Mouse (Mus musculus) midbrain, embryonic 11.5 days (tissue): ENCODE results near the gene Fam169a. TPM values are rescaled to one million over a fixed set of nuclear protein-coding genes. Genes with fewer than 3 reads are reported as not detected.
"Not testable (repeated sequence)": the region's sequence is repeated elsewhere in the genome, so short reads cannot be mapped to it uniquely, and the experiment has no call there.

Source experiments
- ATAC-seq: fragments of 200-750 bp; cut with Nextera tagmentation; 2 replicates; pipeline ENCODE4 v1.8.0; 2017; ENCODE audit warnings: moderate TSS enrichment, moderate library complexity; ENCODE audit not compliant: low FRiP score
- DNase-seq: peaks from one replicate; pipeline ENCODE4 v3.0.0; 2015; ENCODE audit warnings: low spot score; ENCODE audit errors: missing footprints
- H3K27ac ChIP-seq: fragments of 300-500 bp; sonication (generic); 2 replicates; pipeline ENCODE4 v1.5.1; 2014; ENCODE audit warnings: low read depth, low read length
- H3K27me3 ChIP-seq: fragments of 300-500 bp; sonication (generic); 2 replicates; pipeline ENCODE4 v1.6.1; 2014; ENCODE audit warnings: mild to moderate bottlenecking, low read length, moderate library complexity, mixed read lengths; ENCODE audit not compliant: control insufficient read depth, insufficient read depth
- H3K36me3 ChIP-seq: fragments of 300-500 bp; sonication (generic); 2 replicates; pipeline ENCODE4 v1.6.1; 2014; ENCODE audit warnings: mild to moderate bottlenecking, low read length, moderate library complexity, mixed read lengths; ENCODE audit not compliant: control insufficient read depth, insufficient read depth
- H3K4me1 ChIP-seq: fragments of 300-500 bp; sonication (generic); 2 replicates; pipeline ENCODE4 v1.6.1; 2014; ENCODE audit warnings: low read length; ENCODE audit not compliant: control insufficient read depth, insufficient read depth
- H3K4me2 ChIP-seq: fragments of 300-500 bp; sonication (generic); 2 replicates; pipeline ENCODE4 v1.6.1; 2014; ENCODE audit warnings: mild to moderate bottlenecking, moderate library complexity
- H3K4me3 ChIP-seq: fragments of 300-500 bp; sonication (generic); 2 replicates; pipeline ENCODE4 v1.5.1; 2014; ENCODE audit warnings: low read depth, low read length
- H3K9ac ChIP-seq: fragments of 300-500 bp; sonication (generic); 2 replicates; pipeline ENCODE4 v1.6.1; 2014; ENCODE audit warnings: low read length
- H3K9me3 ChIP-seq: fragments of 300-500 bp; sonication (generic); 2 replicates; pipeline ENCODE4 v1.6.1; 2016; ENCODE audit warnings: low read length; ENCODE audit not compliant: control insufficient read depth
- WGBS: fragments of 180-500 bp; shearing (Covaris S2); extraction: QIAGEN DNeasy Blood & Tissue Kit; methylation state at CpG from one replicate; pipeline ENCODE4 v1.1.7; 2014; 5-methylcytosine and 5-hydroxymethylcytosine counted together
- polyA plus RNA-seq: library from polyadenylated mRNA; unstranded; fragments of >200 nt; fragmentation: Nextera tagmentation; extraction: Ambion mirVana; gene quantifications from 2 replicates; pipeline ENCODE4 v1.2.1, GENCODE M21; 2014

Fam169a gene
- polyA plus RNA-seq, 1 experiment from 2014 or later, result 13.9 TPM

DNA sequence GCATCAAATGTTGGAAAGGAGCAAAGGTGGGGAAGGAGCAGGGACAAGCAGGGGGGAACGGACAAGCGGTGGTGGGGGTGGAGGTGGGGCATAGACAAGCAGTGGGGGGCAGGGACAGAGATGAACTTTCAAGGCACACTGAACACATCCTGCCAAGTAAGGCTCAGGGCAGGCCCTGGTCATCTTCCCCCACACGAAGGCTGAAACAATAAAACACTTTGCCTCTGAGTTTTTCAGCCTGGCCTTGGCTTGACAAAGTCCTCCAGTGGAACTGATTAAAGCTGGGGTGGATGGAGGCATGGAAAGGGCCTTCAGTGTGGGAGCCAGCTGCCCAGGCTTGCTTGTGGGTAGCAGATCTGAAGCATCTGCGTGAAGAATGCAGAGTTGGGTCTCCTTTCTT is 9.3 kb upstream of the Fam169a start:
- no peak overlapping the region for H3K9ac ChIP-seq
- H3K4me3 ChIP-seq, result no peak overlapping the region
- peak; percentile 62 for DNase-seq
- H3K27ac ChIP-seq, result no peak overlapping the region
- ATAC-seq, result no peak
- no peaks in the 10 kb centered on the region for H3K27me3 ChIP-seq
- no peaks in the 10 kb centered on the region for H3K36me3 ChIP-seq
- WGBS, result 63% methylated on average over 4 of the region's 4 CpGs
- no peaks in the 10 kb centered on the region for H3K4me1 ChIP-seq
- H3K4me2 ChIP-seq, result no peak overlapping the region
- no peaks in the 10 kb centered on the region for H3K9me3 ChIP-seq

DNA sequence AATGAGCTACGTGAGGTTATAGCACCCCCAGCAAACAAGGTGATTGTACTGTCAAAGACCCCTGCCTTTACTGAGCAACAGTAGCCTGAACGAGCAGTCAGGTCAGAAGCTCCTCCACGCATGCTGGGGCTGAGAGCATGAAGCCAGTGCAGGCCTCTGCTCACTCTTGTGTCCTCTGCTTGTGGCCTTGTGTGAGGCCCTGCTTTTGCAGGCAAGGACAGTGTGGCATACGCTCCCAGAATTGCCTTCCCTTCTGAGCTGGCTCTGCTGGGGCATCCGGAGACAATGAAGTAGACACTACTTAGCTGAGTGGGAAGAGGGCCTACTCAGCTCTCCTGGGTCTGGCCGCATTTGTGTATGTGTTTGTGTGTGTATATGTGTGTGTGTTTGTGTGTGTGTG is 7.3 kb upstream of the Fam169a start:
- H3K9me3 ChIP-seq, result no peaks in the 10 kb centered on the region
- H3K4me2 ChIP-seq, result no peak overlapping the region
- H3K27ac ChIP-seq, result no peak overlapping the region
- no peak overlapping the region for H3K4me3 ChIP-seq
- H3K27me3 ChIP-seq, result no peaks in the 10 kb centered on the region
- no peaks in the 10 kb centered on the region for H3K4me1 ChIP-seq
- H3K36me3 ChIP-seq, result no peaks in the 10 kb centered on the region
- WGBS, result 89% methylated on average over 6 of the region's 6 CpGs
- ATAC-seq (no peak), DNase-seq (peak; percentile 33)
- no peak overlapping the region for H3K9ac ChIP-seq

DNA sequence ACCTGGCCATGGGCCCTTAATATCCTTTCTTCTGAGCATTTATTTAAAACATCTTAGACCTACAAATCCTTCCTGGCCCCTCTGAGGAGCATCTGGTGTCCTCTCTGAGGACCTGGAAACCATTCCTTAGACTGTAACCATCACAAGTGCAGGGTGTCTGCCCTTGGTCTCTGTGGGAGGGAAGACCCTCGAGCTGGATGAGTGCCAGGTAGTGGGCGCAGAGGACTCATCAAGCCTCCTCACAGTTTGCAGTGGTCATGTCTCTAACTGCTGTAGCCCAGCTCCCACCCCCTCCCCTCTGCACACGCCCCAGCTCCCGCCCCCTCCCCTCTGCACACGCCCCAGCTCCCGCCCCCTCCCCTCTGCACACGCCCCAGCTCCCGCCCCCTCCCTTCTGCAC is 6.8 kb upstream of the Fam169a start:
- ATAC-seq, result no peak
- no peaks in the 10 kb centered on the region for H3K27me3 ChIP-seq
- H3K4me2 ChIP-seq, result no peak overlapping the region
- 75% methylated on average over 3 of the region's 8 CpGs for WGBS
- H3K9me3 ChIP-seq, result no peaks in the 10 kb centered on the region
- H3K36me3 ChIP-seq, result no peaks in the 10 kb centered on the region
- H3K4me3 ChIP-seq, result no peak overlapping the region
- no peak overlapping the region for H3K9ac ChIP-seq
- H3K27ac ChIP-seq, result no peak overlapping the region
- no peak for DNase-seq
- no peaks in the 10 kb centered on the region for H3K4me1 ChIP-seq

DNA sequence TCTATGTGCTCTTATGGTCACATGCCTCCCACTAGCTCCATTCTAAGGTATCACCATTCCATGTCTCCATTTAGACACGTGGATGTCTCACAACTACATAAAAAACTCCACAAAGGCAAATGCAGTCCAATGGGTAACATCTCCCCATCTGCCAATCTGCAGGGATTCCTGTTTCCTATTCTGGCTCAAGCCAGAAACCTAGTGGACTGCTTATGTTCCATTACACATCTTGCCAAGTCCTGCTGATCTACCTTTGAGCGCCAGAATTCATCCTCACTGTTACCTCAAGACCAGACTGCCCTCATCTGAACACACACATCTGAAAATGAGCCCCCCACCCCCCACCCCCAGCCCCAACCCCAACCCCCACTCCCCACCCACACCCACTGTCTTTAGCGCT is 4.9 kb upstream of the Fam169a start:
- ATAC-seq (no peak), DNase-seq (peak; percentile 35)
- Histone ChIP-seq H3K4me3 (no peak overlapping the region), H3K4me2 (no peak overlapping the region), H3K36me3 (no peaks in the 10 kb centered on the region), H3K4me1 (no peaks in the 10 kb centered on the region; the same call in 1 of the 2 replicates), H3K9ac (no peak overlapping the region), H3K27me3 (no peaks in the 10 kb centered on the region), H3K27ac (no peak overlapping the region), H3K9me3 (no peaks in the 10 kb centered on the region)
- 87% methylated on average over 3 of the region's 3 CpGs for WGBS

DNA sequence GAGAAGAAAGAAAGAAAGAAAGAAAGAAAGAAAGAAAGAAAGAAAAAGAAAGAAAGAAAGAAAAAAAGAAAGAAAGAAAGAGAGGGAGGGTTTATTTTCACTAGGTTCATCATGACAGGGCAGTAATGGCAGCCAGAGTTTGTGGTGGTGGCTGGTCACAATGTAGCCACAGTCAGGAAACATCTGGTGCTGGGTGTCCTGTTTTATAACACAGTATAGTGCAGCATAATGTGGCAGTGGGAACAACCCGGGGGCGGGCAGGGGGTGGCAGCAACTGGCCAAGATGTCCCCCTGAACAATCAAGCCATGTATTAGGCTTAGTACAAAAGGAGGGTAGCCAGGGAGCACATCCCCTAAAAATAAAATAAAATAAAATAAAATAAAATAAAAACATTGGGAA is 3.7 kb upstream of the Fam169a start:
- H3K4me2 ChIP-seq, result no peak overlapping the region
- no peaks in the 10 kb centered on the region for H3K27me3 ChIP-seq
- H3K4me3 ChIP-seq, result no peak overlapping the region
- no peaks in the 10 kb centered on the region for H3K9me3 ChIP-seq
- no peak overlapping the region for H3K27ac ChIP-seq
- H3K9ac ChIP-seq, result no peak overlapping the region
- H3K36me3 ChIP-seq, result no peaks in the 10 kb centered on the region
- 95% methylated on average over 2 of the region's 2 CpGs for WGBS
- ATAC-seq (no peak), DNase-seq (no peak)
- peaks cover 3% of the 10 kb centered on the region; the same call in 1 of the 2 replicates for H3K4me1 ChIP-seq

DNA sequence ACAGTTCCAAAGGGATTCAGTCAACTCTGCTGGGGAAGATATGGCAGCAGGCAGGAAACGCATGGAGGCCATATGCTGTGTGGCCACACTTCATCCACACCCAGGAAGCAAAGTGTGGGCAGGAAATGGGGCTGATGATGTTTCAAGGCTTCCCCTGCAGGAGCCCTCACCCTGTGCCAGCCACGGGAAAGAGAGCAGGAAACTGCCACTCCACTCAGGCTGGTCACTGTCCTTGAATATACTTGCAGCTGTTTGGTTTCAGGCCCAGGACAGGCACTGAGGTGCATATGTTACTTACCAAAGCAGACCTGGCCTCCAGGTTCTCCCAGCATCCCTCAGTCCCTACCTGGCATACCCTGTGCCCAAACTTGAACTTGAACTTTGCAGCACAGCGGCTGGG is 2.7 kb upstream of the Fam169a start:
- Histone ChIP-seq H3K4me1 (peaks cover 3% of the 10 kb centered on the region; the same call in 1 of the 2 replicates), H3K9ac (no peak overlapping the region), H3K27ac (no peak overlapping the region), H3K4me3 (no peak overlapping the region), H3K36me3 (no peaks in the 10 kb centered on the region), H3K9me3 (no peaks in the 10 kb centered on the region), H3K27me3 (no peaks in the 10 kb centered on the region; the same call in 1 of the 2 replicates), H3K4me2 (no peak overlapping the region)
- 68% methylated on average over 3 of the region's 3 CpGs for WGBS
- DNase-seq (peak; percentile 57), ATAC-seq (no peak)

DNA sequence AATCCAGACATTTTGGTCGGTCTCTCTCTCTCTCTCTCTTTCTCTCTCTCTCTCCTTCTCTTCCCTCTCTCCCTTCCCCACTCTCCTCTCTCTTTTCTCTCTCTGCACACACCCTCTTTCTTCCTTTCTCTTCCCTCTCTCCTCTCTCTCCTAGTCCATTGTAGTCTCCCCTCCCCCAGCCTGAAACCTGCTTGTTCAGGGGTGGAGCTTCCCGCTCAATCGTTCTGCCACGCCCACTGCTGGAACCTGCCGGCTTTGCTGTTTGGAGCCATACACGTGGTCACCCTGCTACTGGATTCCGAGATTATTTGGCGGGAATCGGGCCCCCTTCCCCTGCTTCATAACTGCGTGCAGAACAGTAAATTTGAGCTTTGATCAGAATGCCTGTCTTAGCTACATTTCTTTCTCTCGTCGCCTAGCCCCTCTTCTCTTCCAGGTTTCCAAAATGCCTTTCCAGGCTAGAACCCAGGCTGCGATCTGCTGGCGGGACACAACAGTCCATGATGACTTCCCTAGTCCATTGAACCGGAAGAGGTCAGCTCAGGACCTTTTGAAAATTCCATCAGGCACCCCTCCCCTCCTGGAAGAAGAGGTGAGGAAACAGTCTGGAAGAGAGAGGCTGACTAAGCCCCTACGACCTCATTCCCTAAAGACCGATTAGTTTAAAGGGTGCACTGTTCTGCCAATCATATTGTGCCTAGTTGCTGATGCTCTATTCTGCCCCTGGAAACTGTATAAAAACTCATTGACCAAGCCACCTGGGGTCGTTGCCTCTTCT is 2.1 kb upstream of the Fam169a start:
- not testable (repeated sequence) for H3K4me3 ChIP-seq, ATAC-seq, H3K27me3 ChIP-seq, H3K27ac ChIP-seq, H3K9ac ChIP-seq, H3K4me1 ChIP-seq, H3K9me3 ChIP-seq, H3K36me3 ChIP-seq, H3K4me2 ChIP-seq
- DNase-seq, result peak; percentile 83
- 44% methylated on average over 18 of the region's 18 CpGs for WGBS

DNA sequence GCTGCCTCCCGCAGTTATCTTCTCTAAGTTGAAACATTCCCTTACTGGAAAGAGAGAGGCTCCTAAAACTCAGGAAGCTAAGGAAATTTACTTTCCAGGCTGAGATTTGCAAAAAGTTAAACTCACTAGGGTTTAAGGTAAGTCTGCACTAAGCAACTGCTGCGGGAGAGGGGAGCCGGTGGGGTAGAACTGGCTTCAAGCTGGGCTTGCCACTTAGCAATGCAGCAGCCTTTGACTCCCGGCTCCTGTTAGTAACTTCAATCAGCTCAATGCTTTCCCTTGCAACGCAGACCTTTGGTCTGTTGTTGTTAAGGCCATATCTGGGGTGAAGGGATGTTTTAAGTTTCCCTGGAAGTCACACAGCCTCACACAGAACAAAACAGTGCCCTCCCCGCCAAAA is 605 bp downstream of the Fam169a start:
- peak overlapping the region; percentile 12; the same call in 1 of the 2 replicates for H3K4me2 ChIP-seq
- no peaks in the 10 kb centered on the region for H3K36me3 ChIP-seq
- WGBS, result 3% methylated on average over 6 of the region's 6 CpGs
- no peak overlapping the region for H3K9ac ChIP-seq
- ATAC-seq (no peak), DNase-seq (peak; percentile 89)
- no peaks in the 10 kb centered on the region; the same call in 1 of the 2 replicates for H3K27me3 ChIP-seq
- no peak overlapping the region for H3K4me3 ChIP-seq
- peaks cover 4% of the 10 kb centered on the region for H3K4me1 ChIP-seq
- no peaks in the 10 kb centered on the region for H3K9me3 ChIP-seq
- no peak overlapping the region for H3K27ac ChIP-seq

DNA sequence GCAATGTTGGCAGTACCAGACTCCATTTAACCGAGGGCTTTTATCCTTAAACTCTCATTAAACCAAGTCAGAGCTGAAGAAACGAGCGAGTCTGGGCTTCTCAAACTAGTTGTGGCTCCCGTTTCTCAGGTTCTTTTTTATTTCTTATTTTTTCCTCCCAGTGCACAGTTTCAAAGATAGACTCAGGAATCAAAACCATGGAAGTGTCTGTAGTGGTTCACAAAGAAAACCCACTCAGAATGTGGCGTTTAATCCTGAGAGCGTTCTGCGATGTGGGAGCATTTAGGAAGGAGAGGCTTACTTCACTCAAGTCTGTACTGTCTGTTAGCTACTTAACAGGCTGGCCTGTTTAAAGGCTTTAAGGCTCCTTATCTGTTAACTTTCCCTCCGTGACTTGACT is 1.1 kb downstream of the Fam169a start:
- no peak overlapping the region for H3K27ac ChIP-seq
- peaks cover 5% of the 10 kb centered on the region for H3K4me1 ChIP-seq
- no peak overlapping the region for H3K4me2 ChIP-seq
- no peak overlapping the region for H3K9ac ChIP-seq
- H3K9me3 ChIP-seq, result no peaks in the 10 kb centered on the region
- H3K27me3 ChIP-seq, result no peaks in the 10 kb centered on the region; the same call in 1 of the 2 replicates
- no peak overlapping the region for H3K4me3 ChIP-seq
- DNase-seq (peak; percentile 91), ATAC-seq (no peak)
- WGBS, result 27% methylated on average over 8 of the region's 8 CpGs
- no peaks in the 10 kb centered on the region for H3K36me3 ChIP-seq
